Mouse (Mus musculus) brain, embryonic 14.5 days (tissue): ENCODE data around the gene Zdhhc14.

Source experiments
- CTCF ChIP-seq: fragments of 200-500 bp; IDR thresholded peaks from 2 replicates; pipeline ENCODE4 v1.5.1; 2012; ENCODE audit warnings: inconsistent platforms, mild to moderate bottlenecking, moderate library complexity, borderline replicate concordance; ENCODE audit not compliant: insufficient read depth, insufficient read length; ENCODE audit errors: extremely low read depth
- POLR2A ChIP-seq: fragments of 200-500 bp; IDR thresholded peaks from 2 replicates; pipeline ENCODE4 v1.6.1; 2012; ENCODE audit warnings: mild to moderate bottlenecking, inconsistent platforms, borderline replicate concordance; ENCODE audit not compliant: poor library complexity, insufficient read depth, insufficient read length, severe bottlenecking; ENCODE audit errors: extremely low read depth

- no peak for TF ChIP-seq CTCF
- no peak for TF ChIP-seq POLR2A
These were observed 56.2 kb downstream of the Zdhhc14 start for GRCm38 (mm10) chr17:5548546-5548945.
